Mouse (Mus musculus): ENCODE results near the gene Hmbs.
A peak's percentile ranks its signal among the peaks of the same experiment; 100 is the strongest.

Gene Hmbs

DNA sequence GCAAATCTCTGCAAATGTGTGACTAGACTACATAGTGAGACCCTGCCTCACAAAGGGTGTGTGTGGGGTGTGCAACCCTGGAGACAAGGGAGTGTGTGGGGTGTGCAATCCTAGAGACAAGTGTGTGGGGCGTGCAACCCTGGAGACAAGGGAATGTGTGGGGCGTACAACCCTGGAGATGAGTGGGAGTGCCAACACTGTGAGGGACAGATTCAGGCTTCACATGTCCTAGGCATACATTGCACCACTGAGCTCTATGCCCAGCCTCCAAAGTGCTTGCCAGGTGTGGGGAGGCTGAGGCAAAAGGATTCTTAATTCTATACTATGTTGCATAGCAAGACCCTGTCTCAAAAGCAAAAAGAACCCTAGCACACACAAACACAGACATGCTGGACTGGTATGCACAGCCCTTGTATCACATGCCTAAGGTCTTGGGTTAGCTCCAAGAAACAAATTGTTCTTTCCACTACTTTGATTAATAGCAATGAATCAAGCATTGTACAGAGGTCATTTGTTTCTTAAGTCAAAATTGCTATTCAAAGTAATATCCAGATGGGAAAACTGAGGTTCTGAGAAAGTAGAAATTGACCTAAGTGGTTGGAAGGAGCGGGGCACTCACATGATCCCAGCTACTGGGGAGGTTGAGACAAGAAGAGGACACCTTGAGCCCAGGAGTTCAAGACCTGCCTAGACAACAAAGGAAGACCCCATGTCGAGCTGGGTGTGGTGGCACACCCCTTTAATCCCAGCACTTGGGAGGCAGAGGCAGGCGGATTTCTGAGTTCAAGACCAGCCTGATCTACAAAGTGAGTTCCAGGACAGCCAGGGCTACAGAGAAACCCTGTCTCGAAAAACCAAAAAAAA, 1.8 kb upstream of the Hmbs start:
- DNase-seq (ENCODE audit: low spot score in 2 of 2), result no peak

- DNase-seq (ENCODE audit: low spot score in 2 of 2), result peak; percentile 72 to 80
Measured at GRCm38 (mm10) chr9:44343290-44343689, 738 bp downstream of the Hmbs start.

GRCm38 (mm10) chr9:44342605-44343004, 1.4 kb downstream of the Hmbs start:
- no peak for DNase-seq (ENCODE audit: low spot score in 2 of 2)

- peak; percentile 84 to 90 for DNase-seq (ENCODE audit: low spot score in 2 of 2)
Measured at GRCm38 (mm10) chr9:44342173-44342572, 1.9 kb downstream of the Hmbs start.

GRCm38 (mm10) chr9:44341487-44341886, 2.5 kb downstream of the Hmbs start:
- DNase-seq (ENCODE audit: low spot score in 2 of 2), result peak in 1 of 2 experiments; percentile 49

DNA sequence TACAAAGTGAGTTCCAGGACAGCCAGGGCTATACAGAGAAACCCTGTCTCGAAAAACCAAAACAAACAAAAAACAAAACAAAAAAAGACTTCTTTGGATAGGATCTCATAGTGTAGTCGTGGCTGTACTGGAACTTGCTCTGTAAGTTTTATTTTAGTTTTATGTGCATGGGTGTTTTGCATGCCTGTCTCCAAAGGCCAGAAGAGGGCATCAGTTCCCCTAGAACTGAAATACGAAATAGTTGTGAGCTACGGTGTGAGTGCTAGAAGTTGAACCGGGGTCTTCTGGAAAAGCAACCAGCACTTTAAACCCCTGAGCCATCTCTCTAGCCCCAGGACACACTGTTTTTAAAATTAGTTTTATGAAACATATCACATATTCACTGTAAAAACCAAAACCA, 5.5 kb downstream of the Hmbs start:
- DNase-seq (ENCODE audit: low spot score in 2 of 2), result no peak

GRCm38 (mm10) chr9:44337436-44338169, 6.4 kb downstream of the Hmbs start:
- DNase-seq (ENCODE audit: low spot score in 2 of 2), result peak; percentile 40 to 42

DNA sequence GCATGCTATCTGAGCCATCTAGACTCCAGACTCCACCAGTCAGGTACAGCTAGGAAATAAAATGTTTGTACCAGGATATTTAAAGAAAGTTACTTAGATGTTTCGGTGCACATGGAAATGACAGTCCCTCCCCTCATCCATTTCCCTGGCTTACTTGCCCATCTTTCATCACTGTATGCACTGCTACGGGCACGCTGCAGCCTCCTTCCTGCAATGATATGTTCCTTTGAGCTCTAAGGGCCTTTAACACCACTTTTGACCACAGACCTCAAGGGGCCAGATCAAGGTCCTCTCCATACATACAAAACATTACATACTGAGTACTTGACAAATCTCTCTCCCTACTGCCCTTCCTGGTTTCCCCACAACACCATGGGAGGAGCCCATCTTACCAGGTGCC, 7.1 kb downstream of the Hmbs start:
- DNase-seq (ENCODE audit: low spot score in 2 of 2), result peak; percentile 35 to 47

GRCm38 (mm10) chr9:44336513-44336912, 7.5 kb downstream of the Hmbs start:
- peak; percentile 43 to 46 for DNase-seq (ENCODE audit: low spot score in 2 of 2)

GRCm38 (mm10) chr9:44336093-44336406, 8.0 kb downstream of the Hmbs start:
- DNase-seq (ENCODE audit: low spot score in 2 of 2), result peak in 1 of 2 experiments; percentile 42

- peak; percentile 73 to 80 for DNase-seq (ENCODE audit: low spot score in 2 of 2)
Measured at GRCm38 (mm10) chr9:44335331-44336092, 8.5 kb downstream of the Hmbs start.

DNA sequence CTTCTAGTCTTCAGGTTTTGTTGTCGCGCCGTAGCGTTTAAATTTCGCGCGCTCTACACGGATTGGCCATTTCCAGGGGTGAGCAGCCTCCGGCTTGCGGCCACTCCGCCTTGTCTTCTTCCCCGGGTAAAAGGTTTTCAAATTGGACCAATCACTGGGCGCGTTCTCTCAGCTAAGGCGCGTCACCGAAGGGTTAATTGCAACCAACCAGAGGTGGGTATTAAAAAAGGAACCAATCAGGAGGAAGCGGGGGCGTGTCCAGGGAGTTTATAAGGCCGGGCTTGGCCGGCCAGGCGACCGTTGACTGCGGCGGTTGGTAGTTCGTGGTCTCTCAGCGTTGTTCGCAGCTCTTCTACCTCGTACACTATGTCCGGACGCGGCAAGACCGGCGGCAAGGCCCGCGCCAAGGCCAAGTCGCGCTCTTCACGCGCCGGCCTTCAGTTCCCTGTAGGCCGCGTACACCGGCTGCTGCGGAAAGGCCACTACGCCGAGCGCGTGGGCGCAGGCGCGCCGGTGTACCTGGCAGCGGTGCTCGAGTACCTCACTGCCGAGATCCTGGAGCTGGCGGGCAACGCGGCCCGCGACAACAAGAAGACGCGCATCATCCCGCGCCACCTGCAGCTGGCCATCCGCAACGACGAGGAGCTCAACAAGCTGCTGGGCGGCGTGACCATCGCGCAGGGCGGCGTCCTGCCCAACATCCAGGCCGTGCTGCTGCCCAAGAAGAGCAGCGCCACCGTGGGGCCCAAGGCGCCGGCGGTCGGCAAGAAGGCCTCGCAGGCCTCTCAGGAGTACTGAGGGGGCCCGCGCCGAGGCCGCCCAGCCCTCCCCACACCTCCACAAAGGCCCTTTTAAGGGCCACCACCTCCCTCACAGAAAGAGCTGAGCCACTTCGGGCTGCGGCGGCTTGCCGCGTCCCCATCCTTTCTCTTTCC, 9.4 kb downstream of the Hmbs start, which contains the start of gene H2afx:
Gene H2afx (plus strand): TSS at position 299 of the 935 bp plus-strand sequence.
- peak; percentile 99 for DNase-seq (ENCODE audit: low spot score in 2 of 2)

DNA sequence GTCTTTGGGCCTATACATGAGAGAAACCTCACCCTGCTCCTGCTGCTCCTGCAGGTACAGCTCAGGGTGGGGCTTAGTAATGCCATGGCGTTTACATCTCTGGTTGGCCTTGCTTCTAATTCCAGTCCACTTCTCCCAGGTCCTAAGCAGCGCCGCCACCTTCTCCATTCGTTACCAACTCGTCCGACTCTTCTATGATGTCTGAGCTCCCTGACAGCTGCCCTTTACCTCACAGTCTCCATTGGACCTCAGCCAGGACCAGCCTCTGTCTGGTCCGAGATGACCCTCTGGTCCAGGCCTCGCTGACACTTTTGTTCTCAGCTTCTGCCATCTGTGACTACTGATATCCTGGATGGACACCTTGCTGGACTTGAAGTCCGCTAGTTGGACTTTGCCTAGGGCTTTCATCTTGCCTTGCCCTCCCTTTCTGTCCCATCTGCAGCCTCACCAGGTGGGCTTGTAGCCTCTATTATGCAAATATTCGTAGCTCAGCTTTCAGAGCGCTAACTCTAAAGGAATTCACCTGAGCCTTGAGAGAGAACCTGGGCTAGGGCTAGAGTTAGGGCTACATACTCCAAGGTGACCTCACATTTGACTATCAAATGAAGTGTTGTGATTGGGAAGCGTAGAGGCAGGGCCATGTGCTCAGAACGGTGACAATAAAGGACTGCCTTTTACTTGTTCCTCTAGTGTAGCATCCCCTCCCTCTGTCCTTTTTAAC, 10.9 kb downstream of the Hmbs start:
- no peak for DNase-seq (ENCODE audit: low spot score in 2 of 2)

DNA sequence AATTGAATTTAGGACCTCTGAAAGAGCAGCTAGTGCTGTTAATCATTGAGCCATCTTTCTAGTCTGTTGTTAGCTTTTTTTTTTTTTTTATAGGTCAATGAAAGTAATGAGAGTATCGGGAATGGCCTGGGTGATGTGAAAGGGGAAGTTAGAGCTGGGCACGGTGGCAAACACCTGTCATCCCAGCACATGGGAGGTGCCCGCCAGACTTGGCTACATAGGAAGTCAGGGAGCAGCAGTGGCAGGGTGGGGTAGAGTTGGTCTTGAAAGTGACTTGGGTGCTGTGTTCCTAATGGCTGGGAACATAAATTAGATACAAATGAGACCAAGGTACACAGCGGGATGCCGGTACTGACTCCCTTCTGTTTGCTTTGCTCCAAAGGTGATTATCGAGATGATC, 13.3 kb downstream of the Hmbs start:
- no peak for DNase-seq (ENCODE audit: low spot score in 2 of 2)

GRCm38 (mm10) chr9:44327926-44328325, 16.1 kb downstream of the Hmbs start:
- DNase-seq (ENCODE audit: low spot score in 2 of 2), result no peak

DNA sequence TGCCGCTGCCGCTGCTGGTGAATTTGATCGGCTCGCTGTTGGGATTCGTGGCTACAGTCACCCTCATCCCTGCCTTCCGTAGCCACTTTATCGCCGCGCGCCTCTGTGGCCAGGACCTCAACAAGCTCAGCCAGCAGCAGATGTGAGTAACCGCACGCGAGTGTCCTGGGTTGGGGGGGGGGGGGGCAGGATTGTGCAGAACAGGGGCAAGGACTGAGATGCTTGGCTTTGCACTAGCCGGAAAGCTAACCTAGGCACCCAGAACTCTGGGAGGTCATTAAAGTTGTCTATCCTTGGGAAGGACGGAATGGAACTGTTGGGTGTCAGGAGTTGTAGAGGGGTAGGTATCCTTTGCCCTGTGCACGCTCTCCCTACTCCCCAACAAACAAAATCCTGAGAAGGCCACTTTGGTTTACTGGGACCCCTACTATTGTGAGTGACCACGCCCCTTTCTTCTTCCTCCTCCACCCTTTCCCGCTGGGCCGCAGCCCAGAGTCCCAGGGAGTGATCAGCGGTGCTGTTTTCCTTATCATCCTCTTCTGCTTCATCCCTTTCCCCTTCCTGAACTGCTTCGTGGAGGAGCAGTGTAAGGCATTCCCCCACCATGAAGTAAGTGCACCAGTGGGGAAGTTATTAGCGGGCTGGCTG, 16.8 kb downstream of the Hmbs start:
- peak; percentile 50 to 64 for DNase-seq (ENCODE audit: low spot score in 2 of 2)

GRCm38 (mm10) chr9:44326371-44327063, 17.5 kb downstream of the Hmbs start:
- peak; percentile 64 to 78 for DNase-seq (ENCODE audit: low spot score in 2 of 2)

DNA sequence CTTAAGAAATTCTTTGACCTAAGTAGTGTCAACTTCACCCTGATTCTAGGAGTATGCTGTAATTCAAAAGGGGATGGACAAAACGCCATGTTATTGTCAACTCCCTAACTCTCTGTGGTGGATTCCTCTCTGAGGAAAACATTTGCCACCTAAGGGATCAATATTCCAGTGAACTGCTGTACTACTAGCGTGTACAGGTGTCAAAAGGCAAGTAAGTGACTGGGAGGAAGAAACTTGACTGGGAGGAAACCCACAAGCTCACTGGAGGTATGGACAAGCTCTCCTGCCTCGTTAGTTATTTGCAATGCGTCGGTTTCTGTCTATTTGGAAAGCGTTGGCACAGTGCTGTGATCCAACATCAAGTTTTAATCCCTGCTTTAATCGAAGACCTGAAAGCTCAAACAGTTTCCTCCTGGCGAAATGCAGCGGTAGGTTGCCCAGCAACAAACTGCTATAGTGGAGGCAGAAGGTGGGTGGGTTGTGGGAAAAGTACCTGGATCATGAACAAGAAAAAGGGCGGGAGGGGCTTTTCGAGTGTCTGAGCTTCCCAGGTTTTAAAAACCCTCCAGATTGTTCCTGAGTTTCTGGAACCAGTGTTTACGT, 18.2 kb downstream of the Hmbs start, which contains the start of gene Dpagt1:
Gene Dpagt1 (plus strand): TSS at position 252 of the 603 bp plus-strand sequence.
- no peak for DNase-seq (ENCODE audit: low spot score in 2 of 2)
